Mouse (Mus musculus) naive thymus-derived CD4-positive, alpha-beta T cell, adult 2 months (primary cell): ENCODE results near the gene BC028528.
"Not testable (repeated sequence)": the region's sequence is repeated elsewhere in the genome, so short reads cannot be mapped to it uniquely, and the experiment has no call there.

Experiments
- DNase-seq: peaks from one replicate; pipeline ENCODE4 v3.0.0-alpha.2; 2011; ENCODE audit warnings: low read depth

Gene BC028528

GRCm38 (mm10) chr3:95891211-95892065 lies at the start of gene BC028528:
Gene BC028528 (minus strand): TSS chr3:95892005.
- DNase-seq = no peak

- no peak for DNase-seq
Measured at GRCm38 (mm10) chr3:95938835-95939234, 47.0 kb upstream of the BC028528 start.

- no peak for DNase-seq
Measured at GRCm38 (mm10) chr3:95938217-95938616, 46.4 kb upstream of the BC028528 start.

- DNase-seq = no peak
Measured at GRCm38 (mm10) chr3:95934448-95934847, 42.6 kb upstream of the BC028528 start.

GRCm38 (mm10) chr3:95933111-95933750 lies 41.4 kb upstream of the BC028528 start:
- no peak for DNase-seq

- DNase-seq = no peak
Measured at GRCm38 (mm10) chr3:95932566-95932965, 40.8 kb upstream of the BC028528 start.

- DNase-seq = peak; percentile 23
Measured at GRCm38 (mm10) chr3:95932157-95932556, 40.4 kb upstream of the BC028528 start.

- DNase-seq = peak; percentile 35
Measured at GRCm38 (mm10) chr3:95931471-95931870, 39.7 kb upstream of the BC028528 start.

GRCm38 (mm10) chr3:95930471-95930789 lies 38.6 kb upstream of the BC028528 start:
- DNase-seq = peak; percentile 60

- peak; percentile 67 for DNase-seq
Measured at GRCm38 (mm10) chr3:95929581-95930470, 38.0 kb upstream of the BC028528 start.

GRCm38 (mm10) chr3:95928658-95929503 lies 37.1 kb upstream of the BC028528 start, which contains the start of gene Anp32e:
Gene Anp32e (plus strand): TSS chr3:95929246.
- peak; percentile 98 for DNase-seq

GRCm38 (mm10) chr3:95928261-95928657 lies 36.5 kb upstream of the BC028528 start:
- DNase-seq = peak; percentile 30

- no peak for DNase-seq
Measured at GRCm38 (mm10) chr3:95925087-95925486, 33.3 kb upstream of the BC028528 start.

GRCm38 (mm10) chr3:95924185-95924584 lies 32.4 kb upstream of the BC028528 start:
- DNase-seq = peak; percentile 36

- DNase-seq = not testable (repeated sequence)
Measured at GRCm38 (mm10) chr3:95923429-95923828, 31.6 kb upstream of the BC028528 start.

- not testable (repeated sequence) for DNase-seq
Measured at GRCm38 (mm10) chr3:95920532-95920931, 28.7 kb upstream of the BC028528 start.

GRCm38 (mm10) chr3:95916760-95917159 lies 25.0 kb upstream of the BC028528 start:
- no peak for DNase-seq

- DNase-seq = no peak
Measured at GRCm38 (mm10) chr3:95914706-95915105, 22.9 kb upstream of the BC028528 start.

- no peak for DNase-seq
Measured at GRCm38 (mm10) chr3:95907613-95908012, 15.8 kb upstream of the BC028528 start.

- peak; percentile 76 for DNase-seq
Measured at GRCm38 (mm10) chr3:95906860-95907259, 15.1 kb upstream of the BC028528 start.

GRCm38 (mm10) chr3:95905940-95906492 lies 14.2 kb upstream of the BC028528 start:
- DNase-seq = peak; percentile 69
